12 mouse cellular contexts compared by ENCODE assay signal in the genomic region with DNA sequence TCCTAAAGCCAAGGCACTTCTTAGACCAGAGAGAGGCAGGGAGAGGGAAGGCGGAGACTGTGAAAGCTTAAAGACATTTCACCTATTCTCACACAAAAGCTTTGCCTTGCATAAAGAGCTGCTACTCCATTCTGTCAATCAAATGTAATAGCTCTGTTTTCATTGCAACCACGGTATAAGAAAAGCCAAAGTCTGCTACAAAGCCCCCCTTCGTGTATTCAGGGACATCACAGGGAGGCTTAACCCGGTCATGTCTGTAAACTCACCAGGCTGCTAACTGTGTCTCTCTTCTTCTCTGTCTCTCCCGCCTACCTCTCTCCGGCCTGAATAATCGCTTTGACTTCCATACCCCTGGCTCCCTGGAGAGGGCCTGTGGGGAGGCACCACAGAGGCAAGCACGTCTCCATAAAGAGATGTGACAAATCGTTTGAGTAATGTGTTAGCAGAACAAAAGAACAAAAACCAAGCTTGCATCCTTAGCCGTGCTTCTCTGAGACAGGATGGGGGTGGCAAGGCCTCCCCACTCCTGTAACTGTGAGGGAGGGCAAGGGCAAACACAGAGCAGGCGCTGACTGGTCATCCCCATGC. TPM values are rescaled to one million over a fixed set of nuclear protein-coding genes. Genes with fewer than 3 reads are reported as not detected.
DNase-seq lines count a peak whose midpoint lies in the region; ATAC-seq and TF ChIP-seq lines count a peak whose summit lies in the region.
"Had no signal": no experiment of that assay in that cellular context is flagged by ENCODE, and none has a peak within 500 bp of the region (broad histone marks: within the 10 kb centered on the region; RNA-seq: fewer than 3 reads in every experiment).

No protein-coding gene starts in this region.

- H3K27ac ChIP-seq in kidney, postnatal 0 days = no peak overlapping the region
- H3K27ac ChIP-seq in kidney, embryonic 15.5 days = no peak overlapping the region
- H3K27ac ChIP-seq in forebrain, embryonic 11.5 days (ENCODE audit: low read depth, low read length) = peak overlapping the region; percentile 50; the same call in 1 of the 2 replicates
- H3K27ac ChIP-seq: heart, embryonic 13.5 days; limb, embryonic 13.5 days had no signal

- intact Hi-C loops in heart, postnatal 36 days (cut with DNase I) = no loop called here

- DNase-seq in kidney, postnatal 0 days (ENCODE audit: low spot score) = peak; percentile 9
- peak; percentile 60 for DNase-seq in forebrain, embryonic 11.5 days (ENCODE audit: low spot score)
- DNase-seq in mesoderm, embryonic 11.5 days (ENCODE audit: low read depth, low spot score) = peak; percentile 74
- peak; percentile 69 for DNase-seq in retina, postnatal 1 day
- no peak for DNase-seq in adrenal gland, adult 8-10 months
- DNase-seq in heart, postnatal 36 days = no peak
- DNase-seq: kidney, postnatal 10 days; lung, postnatal 10 days had no signal

- H3K27me3 ChIP-seq in kidney, postnatal 0 days (ENCODE audit: insufficient read depth, low read length) = no peaks in the 10 kb centered on the region
- no peaks in the 10 kb centered on the region for H3K27me3 ChIP-seq in kidney, embryonic 15.5 days
- H3K27me3 ChIP-seq in forebrain, embryonic 11.5 days (ENCODE audit: control insufficient read depth, insufficient read depth, low read length) = peaks cover 21% of the 10 kb centered on the region; the same call in 1 of the 2 replicates
- H3K27me3 ChIP-seq: heart, embryonic 13.5 days; limb, embryonic 13.5 days had no signal

- 24% methylated on average over 11 of the region's 11 CpGs for WGBS in kidney, postnatal 0 days
- 19% methylated on average over 11 of the region's 11 CpGs for WGBS in kidney, embryonic 15.5 days
- 1% methylated on average over 11 of the region's 11 CpGs for WGBS in forebrain, embryonic 11.5 days

- no peak for ATAC-seq in kidney, postnatal 0 days (replicated peaks; ENCODE audit: low FRiP score, low read depth)
- ATAC-seq in kidney, embryonic 15.5 days (replicated peaks; ENCODE audit: low FRiP score) = no peak
- peak; percentile 92 for ATAC-seq in forebrain, embryonic 11.5 days (replicated peaks; ENCODE audit: low FRiP score)
- no peak for ATAC-seq in megakaryocyte progenitor cell, adult 5-6 weeks (replicated peaks; ENCODE audit: poor library complexity)

- no peaks in the 10 kb centered on the region for H3K36me3 ChIP-seq in kidney, postnatal 0 days (ENCODE audit: insufficient read depth, low read length)
- no peaks in the 10 kb centered on the region for H3K36me3 ChIP-seq in kidney, embryonic 15.5 days
- H3K36me3 ChIP-seq in forebrain, embryonic 11.5 days (ENCODE audit: control insufficient read depth, insufficient read depth, low read length) = no peaks in the 10 kb centered on the region
- H3K36me3 ChIP-seq: heart, embryonic 13.5 days; limb, embryonic 13.5 days had no signal

- H3K4me2 ChIP-seq in kidney, postnatal 0 days (ENCODE audit: low read length) = no peak overlapping the region
- H3K4me2 ChIP-seq in kidney, embryonic 15.5 days = no peak overlapping the region
- H3K4me2 ChIP-seq in forebrain, embryonic 11.5 days (ENCODE audit: low read depth, low read length, severe bottlenecking) = peak overlapping the region; percentile 2
- H3K4me2 ChIP-seq: heart, embryonic 13.5 days; limb, embryonic 13.5 days had no signal

- TF ChIP-seq CTCF in kidney, postnatal 0 days (IDR thresholded peaks at IDR 0.05; ENCODE audit: low read depth) = no peak

- H3K4me1 ChIP-seq in kidney, postnatal 0 days (replicated peaks; ENCODE audit: insufficient read depth, low read length) = no peaks in the 10 kb centered on the region
- peaks cover 4% of the 10 kb centered on the region; the same call in 1 of the 2 replicates for H3K4me1 ChIP-seq in kidney, embryonic 15.5 days
- H3K4me1 ChIP-seq in forebrain, embryonic 11.5 days (replicated peaks; ENCODE audit: control insufficient read depth, insufficient read depth, low read length) = peaks cover 4% of the 10 kb centered on the region; the same call in 1 of the 2 replicates

- H3K9ac ChIP-seq in kidney, postnatal 0 days (ENCODE audit: low read depth, low read length) = no peak overlapping the region
- H3K9ac ChIP-seq in kidney, embryonic 15.5 days = no peak overlapping the region
- H3K9ac ChIP-seq in forebrain, embryonic 11.5 days (ENCODE audit: low read length) = no peak overlapping the region
- H3K9ac ChIP-seq: heart, embryonic 13.5 days; limb, embryonic 13.5 days had no signal

- no peak overlapping the region for H3K4me3 ChIP-seq in kidney, postnatal 0 days (replicated peaks; ENCODE audit: low read depth, low read length)
- H3K4me3 ChIP-seq in kidney, embryonic 15.5 days (replicated peaks) = no peak overlapping the region
- H3K4me3 ChIP-seq in forebrain, embryonic 11.5 days (ENCODE audit: low read depth, low read length) = no peak overlapping the region
- H3K4me3 ChIP-seq: heart, embryonic 13.5 days; limb, embryonic 13.5 days had no signal

- no peaks in the 10 kb centered on the region for H3K9me3 ChIP-seq in kidney, postnatal 0 days (replicated peaks; ENCODE audit: low read length)
- H3K9me3 ChIP-seq in kidney, embryonic 15.5 days (replicated peaks) = no peaks in the 10 kb centered on the region
- H3K9me3 ChIP-seq in forebrain, embryonic 11.5 days (ENCODE audit: control insufficient read depth, low read length) = no peaks in the 10 kb centered on the region
- H3K9me3 ChIP-seq: heart, embryonic 13.5 days; limb, embryonic 13.5 days had no signal

RNA-seq across cellular contexts. Expression of gene Dhrs9, which starts 38.1 kb away (rescaled TPM):
- polyA plus RNA-seq in kidney, postnatal 0 days (2015; fragmentation: Nextera tagmentation; extraction: Ambion mirVana) = 0.03 TPM in 1 of 2 replicates, not detected in the other
- not detected in 2 replicates for polyA plus RNA-seq in kidney, embryonic 15.5 days (2015; fragmentation: Nextera tagmentation; extraction: Ambion mirVana)
- not detected in 2 replicates for polyA plus RNA-seq in forebrain, embryonic 11.5 days (2014; fragmentation: Nextera tagmentation; extraction: Ambion mirVana)
- 1 to 10 TPM in 2 of 4 experiments, under 1 TPM in 2; 0.12 to 1.7 (median 0.73) TPM for total RNA-seq in adrenal gland, adult 8-10 months (2022)
- 0.69 and 1.3 TPM in 2 replicates for total RNA-seq in megakaryocyte progenitor cell, adult 5-6 weeks (2015)
- total RNA-seq in megakaryocyte progenitor cell, adult 5-6 weeks (2017) = 0.58 and 1.2 TPM in 2 replicates
- total RNA-seq in heart, postnatal 36 days (2021) = under 1 TPM; 0.11 to 0.19 TPM
- polyA plus RNA-seq: heart, embryonic 13.5 days; limb, embryonic 13.5 days had no signal

Comparison
In these comparisons a context has a peak if more than half of its experiments do, and no peak if none do; other contexts are left out.
1. DNase-seq: peak in kidney, postnatal 0 days (single experiment), forebrain, embryonic 11.5 days (single experiment), mesoderm, embryonic 11.5 days (single experiment) and retina, postnatal 1 day (single experiment); none in adrenal gland, adult 8-10 months (single experiment) and heart, postnatal 36 days (0 of 2).